Mouse (Mus musculus) left cerebral cortex, adult 11 months (tissue): ENCODE measurements around the gene Agpat4.

Experiments used
- DNase-seq: peaks from one replicate; pipeline ENCODE4 v3.0.0; 2022; ENCODE audit warnings: low spot score

The Agpat4 gene

DNA sequence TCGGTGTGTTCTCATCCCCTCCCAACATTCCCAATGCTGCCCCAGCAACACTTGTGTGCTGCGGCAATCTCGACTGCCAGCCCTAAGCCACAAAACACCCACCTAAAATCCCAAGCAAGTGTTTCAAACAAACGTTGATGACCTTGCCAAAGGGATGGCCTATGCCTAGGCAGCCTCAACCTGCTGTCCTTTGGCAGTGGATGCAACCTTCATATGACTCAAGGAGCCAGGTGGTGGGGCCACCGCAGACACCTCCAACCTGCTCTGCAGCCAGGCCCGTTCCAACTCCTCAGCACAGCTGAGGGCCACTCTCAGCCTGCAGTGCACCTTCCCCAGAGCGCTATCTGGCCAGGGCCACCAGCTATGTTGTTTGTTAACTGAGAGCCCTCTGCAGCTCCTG, 110.0 kb downstream of the Agpat4 start:
- DNase-seq, result no peak

GRCm38 (mm10) chr17:12229756-12230155, 111.3 kb downstream of the Agpat4 start:
- no peak for DNase-seq

GRCm38 (mm10) chr17:12230167-12230566, 111.7 kb downstream of the Agpat4 start:
- no peak for DNase-seq

GRCm38 (mm10) chr17:12231087-12231486, 112.6 kb downstream of the Agpat4 start:
- DNase-seq, result no peak

- DNase-seq, result no peak
Observed at GRCm38 (mm10) chr17:12232724-12233123, 114.2 kb downstream of the Agpat4 start.

GRCm38 (mm10) chr17:12240701-12241100, 122.2 kb downstream of the Agpat4 start:
- no peak for DNase-seq

DNA sequence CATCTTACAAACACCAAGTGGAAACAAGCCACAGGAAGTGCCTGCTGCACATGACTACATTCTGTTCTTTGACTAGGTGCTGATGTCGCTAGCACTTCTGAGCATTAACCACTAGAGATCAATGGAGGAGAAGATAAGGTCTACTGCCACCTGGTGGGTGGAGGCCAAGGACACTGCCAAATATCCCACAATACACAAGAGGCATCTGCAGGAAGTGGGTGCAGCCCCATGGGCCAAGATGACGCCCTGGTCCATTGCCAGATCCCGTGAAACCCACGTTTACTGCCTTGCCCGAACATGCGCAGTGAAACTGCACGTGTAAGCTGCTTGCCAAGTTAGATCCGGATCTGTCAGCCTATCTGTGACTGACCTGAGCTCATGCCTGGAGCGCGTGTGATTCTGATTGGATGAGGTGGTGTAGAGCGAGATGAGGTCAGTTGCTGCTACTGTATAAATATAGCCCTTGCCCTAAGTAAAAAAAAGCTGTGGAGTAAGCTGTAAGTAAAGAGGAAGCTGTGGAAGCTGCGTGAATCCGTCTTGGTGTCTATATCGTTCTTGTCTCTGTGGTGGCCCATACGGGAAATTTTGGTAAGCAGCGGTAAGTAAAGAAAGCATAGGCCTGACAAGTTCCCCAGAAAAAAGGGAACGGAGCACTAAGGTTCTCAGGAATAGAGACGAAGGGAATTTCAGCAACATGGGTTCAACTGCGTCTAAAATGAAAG, 131.4 kb downstream of the Agpat4 start:
- no peak for DNase-seq

DNA sequence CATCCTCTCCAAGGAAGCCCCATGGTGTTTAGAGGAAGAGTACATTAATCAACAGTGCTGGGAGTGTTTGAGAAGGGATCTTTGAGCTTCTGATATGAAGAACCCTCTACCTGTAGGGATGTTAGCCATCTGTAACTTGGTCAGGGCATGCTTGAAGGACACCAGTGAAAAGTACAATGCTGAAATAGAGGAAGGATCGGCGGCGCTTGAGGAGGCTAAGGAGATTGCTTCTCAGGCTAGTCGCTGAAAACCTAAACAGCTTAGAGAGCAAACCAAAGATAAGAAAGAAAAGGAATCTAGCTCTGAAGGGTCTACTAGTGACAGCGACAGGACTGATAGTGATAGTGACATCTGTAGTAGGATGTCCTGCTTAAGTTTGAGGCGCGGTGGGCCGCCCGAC, 132.1 kb downstream of the Agpat4 start:
- no peak for DNase-seq

DNA sequence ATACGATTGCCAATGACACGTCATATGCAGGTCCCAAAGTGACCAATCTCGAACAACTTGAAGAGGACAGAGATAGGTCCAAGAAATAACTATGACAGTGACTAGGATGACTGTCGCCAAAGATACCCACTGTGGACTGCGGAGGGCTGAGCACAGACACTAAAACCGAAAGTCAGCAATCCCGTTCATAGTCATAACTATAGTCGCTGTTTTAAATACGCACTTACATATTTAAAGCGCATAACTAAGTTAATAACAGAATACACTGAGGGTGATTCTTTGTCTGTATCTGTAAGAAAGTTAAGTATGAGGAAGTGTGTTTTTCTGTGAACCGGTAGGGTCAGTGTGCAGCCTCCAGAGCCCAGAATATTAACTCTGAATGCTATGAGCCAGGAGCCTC, 137.6 kb downstream of the Agpat4 start:
- DNase-seq, result no peak

- no peak for DNase-seq
Observed at GRCm38 (mm10) chr17:12258517-12258916, 140.0 kb downstream of the Agpat4 start.

DNA sequence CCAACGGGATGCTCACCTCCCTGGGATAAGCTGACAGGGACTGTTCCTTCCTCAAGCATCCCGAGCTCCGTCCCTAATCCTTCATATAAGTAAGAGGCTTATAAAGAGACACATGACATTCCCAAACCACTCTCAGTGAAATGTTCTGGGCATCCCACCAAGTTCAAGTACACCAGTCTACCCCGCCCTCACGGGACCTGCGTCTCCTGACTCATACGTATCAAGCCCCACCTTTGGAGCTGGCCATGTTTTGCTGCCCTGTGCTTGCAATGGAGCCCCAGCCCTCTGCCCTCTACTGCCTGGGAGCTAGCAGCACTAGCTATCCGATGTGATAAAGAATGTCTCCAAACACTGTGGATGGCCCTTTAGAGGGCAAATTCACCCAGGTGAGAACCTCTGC, 141.5 kb downstream of the Agpat4 start:
- no peak for DNase-seq

DNA sequence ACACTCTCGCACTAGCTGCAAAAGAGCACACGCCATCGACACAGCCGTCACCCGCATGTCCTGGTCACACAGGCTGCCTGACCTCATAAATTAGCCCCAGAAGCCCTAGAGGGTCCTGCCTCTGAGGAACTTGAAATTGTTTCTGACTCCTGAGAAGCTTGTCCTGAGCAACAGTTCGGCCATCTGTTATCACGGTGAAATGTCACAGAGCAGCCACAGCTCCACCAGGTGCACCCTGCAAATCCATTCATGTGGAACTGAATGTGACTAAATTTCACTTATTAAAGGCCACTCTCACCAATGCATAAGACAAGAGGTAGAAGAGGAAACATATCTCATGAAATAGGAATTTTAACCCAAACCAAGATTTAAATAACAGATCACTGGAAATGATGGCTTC, 142.9 kb downstream of the Agpat4 start:
- no peak for DNase-seq

GRCm38 (mm10) chr17:12261887-12262286, 143.4 kb downstream of the Agpat4 start:
- no peak for DNase-seq

DNA sequence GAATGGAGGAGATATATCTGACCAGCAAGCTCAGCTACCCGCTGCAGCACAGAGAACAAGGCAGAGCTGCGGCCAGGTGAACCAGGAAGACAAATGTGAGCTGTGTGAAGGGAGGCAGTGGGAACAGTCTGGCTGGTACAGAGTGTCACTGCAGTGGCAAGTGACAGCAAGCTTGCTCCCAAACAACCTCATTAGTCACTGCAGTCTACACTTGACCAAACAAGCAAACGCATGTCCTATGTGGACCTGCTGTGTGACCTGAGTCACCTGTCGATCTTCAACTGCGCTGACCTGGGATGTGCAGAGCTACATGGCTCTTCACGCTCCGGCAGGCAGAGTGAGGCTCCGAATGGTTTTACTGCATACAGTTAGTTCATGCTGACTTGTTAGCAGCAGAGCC, 144.3 kb downstream of the Agpat4 start:
- DNase-seq, result no peak

DNA sequence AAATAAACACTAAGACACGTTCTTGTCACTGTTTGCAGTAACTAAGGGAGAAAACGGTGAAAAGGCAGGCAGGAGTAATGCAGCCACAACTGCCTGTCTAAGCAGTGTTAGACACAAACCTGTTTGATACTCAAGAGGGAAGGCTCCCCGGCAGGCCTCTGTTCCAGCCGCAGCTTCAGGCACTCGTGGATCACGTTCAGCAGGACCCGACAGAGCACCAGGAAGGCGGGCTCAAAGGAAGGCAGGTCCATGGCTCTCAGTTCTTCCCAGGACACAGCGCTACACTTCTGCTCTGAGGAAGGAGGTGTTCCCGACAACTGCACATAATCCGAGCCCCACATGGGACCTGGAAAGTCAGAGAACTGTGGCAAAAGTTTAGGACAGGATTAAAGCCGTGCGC, 145.3 kb downstream of the Agpat4 start:
- DNase-seq, result no peak

GRCm38 (mm10) chr17:12264293-12264692, 145.8 kb downstream of the Agpat4 start:
- DNase-seq, result no peak

DNA sequence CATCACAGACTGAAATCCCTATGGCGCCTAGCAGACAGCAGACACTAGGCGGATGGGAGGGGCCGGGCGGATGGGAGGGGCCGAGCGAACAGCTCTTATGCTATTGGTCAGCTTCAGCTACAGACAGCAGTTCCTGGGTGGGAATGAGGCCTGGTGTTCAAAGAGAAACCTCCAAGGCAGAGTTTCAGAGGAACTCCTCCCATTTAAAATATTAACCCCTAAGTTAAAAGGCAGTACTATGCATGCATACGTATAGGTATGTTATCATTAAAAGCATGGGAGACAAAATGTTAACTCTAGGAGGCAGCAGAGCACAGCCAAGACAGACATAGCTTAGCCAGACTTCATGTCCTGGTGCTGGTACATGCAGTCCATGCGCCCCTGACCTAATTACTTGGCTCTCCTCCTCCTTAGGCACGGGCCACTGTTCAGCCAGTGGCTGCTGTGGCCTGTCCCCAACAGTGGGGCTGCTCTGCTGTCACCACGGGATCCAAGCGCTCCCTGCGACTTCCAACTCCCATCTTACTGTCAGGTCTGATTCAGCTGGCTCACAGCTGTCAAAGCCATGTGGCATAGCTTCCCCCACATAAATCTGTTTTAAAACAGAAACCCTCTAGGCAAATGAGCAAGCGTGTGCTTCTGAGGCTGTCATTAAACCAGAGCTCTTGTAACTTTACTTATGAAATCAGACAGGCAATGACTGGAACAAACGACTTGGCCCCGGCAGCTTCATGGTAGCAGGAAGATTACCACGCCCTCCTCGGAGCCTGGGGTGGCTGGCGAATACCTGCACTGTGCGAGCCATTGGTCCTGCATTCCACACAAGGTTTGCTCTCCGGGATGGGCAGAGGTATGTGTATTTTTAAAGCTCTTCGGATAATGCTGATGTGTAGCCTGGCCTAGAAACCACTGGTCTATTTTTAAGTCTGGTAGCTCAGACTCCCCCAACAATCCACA, 147.7 kb downstream of the Agpat4 start:
- peak; percentile 51 for DNase-seq

DNA sequence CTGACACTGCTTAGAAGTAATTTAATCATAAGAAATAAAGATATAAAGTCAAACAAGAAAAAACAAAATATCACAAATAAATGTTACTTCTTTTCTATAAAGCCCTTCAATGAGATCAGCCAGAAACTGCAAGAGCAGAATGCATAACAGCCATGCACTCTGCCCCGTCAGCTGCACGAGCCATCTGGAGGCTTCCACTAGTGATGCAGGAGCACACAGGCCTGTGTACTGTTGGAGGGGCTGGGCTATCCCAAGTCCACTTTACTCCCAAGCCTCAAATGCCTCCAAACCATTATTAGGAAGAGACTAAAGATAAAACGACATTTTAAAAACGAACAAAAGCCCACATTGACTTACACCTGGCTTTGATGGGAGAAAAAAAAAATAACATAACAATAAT, 149.6 kb downstream of the Agpat4 start:
- DNase-seq, result no peak

DNA sequence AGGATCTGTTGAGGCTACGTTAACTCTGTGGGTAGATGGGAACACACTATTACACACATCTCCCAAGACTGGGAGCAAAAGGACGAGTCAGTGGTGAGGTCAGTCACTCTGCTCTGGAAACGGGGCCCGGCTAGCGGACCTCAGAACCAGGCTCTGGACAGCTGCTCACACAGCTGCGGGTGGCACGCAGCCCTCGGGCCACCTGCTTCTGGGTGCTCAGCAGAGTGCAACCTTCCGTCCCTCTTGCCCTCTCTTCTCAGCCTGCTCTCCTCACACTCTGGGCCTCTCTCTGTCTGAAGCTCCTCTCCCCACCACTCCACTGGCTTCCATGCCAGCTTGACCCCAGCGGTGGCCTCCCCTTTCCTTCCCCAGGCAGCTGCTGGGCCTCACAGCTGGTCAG, 150.0 kb downstream of the Agpat4 start:
- no peak for DNase-seq
